Mouse (Mus musculus) liver, embryonic 14.5 days (tissue): ENCODE measurements around the gene Irf4. TPM values are rescaled to one million over a fixed set of nuclear protein-coding genes. Genes with fewer than 3 reads are reported as not detected.

Experiments used
- ATAC-seq: fragments of 200-750 bp; cut with Nextera tagmentation; 2 replicates; pipeline ENCODE4 v1.8.0; 2017; ENCODE audit warnings: moderate number of reproducible peaks, mild to moderate bottlenecking, moderate library complexity; ENCODE audit not compliant: insufficient read depth
- DNase-seq, 3 experiments: peaks; one replicate each; pipeline ENCODE4 v3.0.0-alpha.2; 2012 to 2013; ENCODE audit warnings: low read depth in 3 of 3, low spot score in 3 of 3
- H3K27ac ChIP-seq: fragments of 300-500 bp; sonication (generic); 2 replicates; pipeline ENCODE4 v1.5.1; 2014; ENCODE audit warnings: moderate library complexity, mild to moderate bottlenecking, control low read depth, inconsistent platforms
- H3K27me3 ChIP-seq: fragments of 300-500 bp; sonication (generic); 2 replicates; pipeline ENCODE4 v1.6.1; 2014; ENCODE audit warnings: mild to moderate bottlenecking, low read length, moderate library complexity; ENCODE audit not compliant: control insufficient read depth, insufficient read depth
- H3K36me3 ChIP-seq: fragments of 300-500 bp; sonication (generic); replicated peaks from 2 replicates; pipeline ENCODE4 v1.6.1; 2014; ENCODE audit warnings: low read depth; ENCODE audit not compliant: control insufficient read depth, insufficient read depth
- H3K4me1 ChIP-seq, 2 experiments: fragments of 200-500 bp in 1 of 2; fragments of 300-500 bp in 1 of 2; sonication (generic) in 1 of 2; replicated peaks; 2 replicates each; pipeline ENCODE4 v1.6.1; 2012 to 2014; ENCODE audit warnings: antibody characterized with exemption in 1 of 2, inconsistent platforms in 1 of 2, low read length in 1 of 2; ENCODE audit not compliant: control insufficient read depth in 2 of 2, insufficient read depth in 2 of 2
- H3K4me2 ChIP-seq: fragments of 300-500 bp; sonication (generic); 2 replicates; pipeline ENCODE4 v1.6.1; 2014; ENCODE audit warnings: low read depth, mild to moderate bottlenecking, control low read depth, moderate library complexity
- H3K4me3 ChIP-seq, 2 experiments: fragments of 200-500 bp in 1 of 2; fragments of 300-500 bp in 1 of 2; sonication (generic) in 1 of 2; 2 replicates each; pipeline ENCODE4 v1.5.1; 2012 to 2014; ENCODE audit warnings: low read depth in 2 of 2, low read length in 2 of 2, mild to moderate bottlenecking in 2 of 2, control low read depth in 1 of 2, inconsistent platforms in 1 of 2, moderate library complexity in 1 of 2; ENCODE audit not compliant: insufficient read depth in 1 of 2
- H3K9ac ChIP-seq: fragments of 300-500 bp; sonication (generic); replicated peaks from 2 replicates; pipeline ENCODE4 v1.6.1; 2014; ENCODE audit warnings: mild to moderate bottlenecking, control low read depth, moderate library complexity
- H3K9me3 ChIP-seq: fragments of 300-500 bp; sonication (generic); 2 replicates; pipeline ENCODE4 v1.6.1; 2016; ENCODE audit warnings: low read length, mixed read lengths; ENCODE audit not compliant: control insufficient read depth
- CTCF ChIP-seq: IDR thresholded peaks from 2 replicates; pipeline ENCODE4 v1.5.1; 2016; ENCODE audit warnings: antibody characterized with exemption, low read depth, control low read depth
- EP300 ChIP-seq: IDR thresholded peaks from 2 replicates; pipeline ENCODE4 v1.6.1; 2016; ENCODE audit warnings: antibody characterized with exemption, low read depth
- WGBS: fragments of 180-500 bp; shearing (Covaris S2); extraction: QIAGEN DNeasy Blood & Tissue Kit; methylation state at CpG from one replicate; pipeline ENCODE4 v1.1.7; 2014; ENCODE audit not compliant: insufficient replicate concordance; 5-methylcytosine and 5-hydroxymethylcytosine counted together
- polyA plus RNA-seq, 2 experiments: library from polyadenylated mRNA; depleted of rRNA in 1 of 2; stranded (reverse) in 1 of 2; unstranded in 1 of 2; fragments of >200 nt; fragmentation: Nextera tagmentation in 1 of 2; extraction: Ambion mirVana in 1 of 2; gene quantifications; 2 replicates each; pipeline versions ENCODE4 v1.2.1 to v1.2.3; 2012 to 2014

Irf4 gene
- polyA plus RNA-seq, 2 experiments = 0.08 to 0.11 TPM

GRCm38 (mm10) chr13:30761151-30761631, 12.2 kb downstream of the Irf4 start:
- no peak for ATAC-seq
- Histone ChIP-seq H3K9ac (no peak overlapping the region), H3K9me3 (no peaks in the 10 kb centered on the region), H3K27ac (no peak overlapping the region), H3K4me1 (no peaks in the 10 kb centered on the region), H3K4me3 (no peak overlapping the region), H3K36me3 (no peaks in the 10 kb centered on the region), H3K27me3 (no peaks in the 10 kb centered on the region), H3K4me2 (no peak overlapping the region)
- WGBS = 58% methylated on average over 8 of the region's 8 CpGs
- no peak for TF ChIP-seq EP300
- TF ChIP-seq CTCF = no peak
- no peak for DNase-seq

- DNase-seq (no peak), ATAC-seq (no peak)
- H3K9me3 ChIP-seq = no peaks in the 10 kb centered on the region
- no peak overlapping the region for H3K27ac ChIP-seq
- no peak overlapping the region for H3K4me2 ChIP-seq
- H3K9ac ChIP-seq = no peak overlapping the region
- no peaks in the 10 kb centered on the region for H3K27me3 ChIP-seq
- H3K4me3 ChIP-seq = no peak overlapping the region
- no peak for TF ChIP-seq EP300
- no peak for TF ChIP-seq CTCF
- 51% methylated on average over 4 of the region's 4 CpGs for WGBS
- peaks cover 0 to 5% of the 10 kb centered on the region in 2 experiments; a peak in 2 of 4 replicates for H3K4me1 ChIP-seq
- no peaks in the 10 kb centered on the region for H3K36me3 ChIP-seq
Measured at GRCm38 (mm10) chr13:30762224-30762623, 13.2 kb downstream of the Irf4 start.

GRCm38 (mm10) chr13:30764014-30764740, 15.2 kb downstream of the Irf4 start:
- WGBS = 58% methylated on average over 8 of the region's 8 CpGs
- no peaks in the 10 kb centered on the region for H3K9me3 ChIP-seq
- H3K4me3 ChIP-seq = no peak overlapping the region
- no peak overlapping the region for H3K27ac ChIP-seq
- TF ChIP-seq CTCF (no peak), EP300 (no peak)
- no peaks in the 10 kb centered on the region for H3K27me3 ChIP-seq
- no peak overlapping the region for H3K9ac ChIP-seq
- no peaks in the 10 kb centered on the region for H3K36me3 ChIP-seq
- no peak for DNase-seq
- no peak for ATAC-seq
- peaks cover 0 to 5% of the 10 kb centered on the region in 2 experiments; a peak in 2 of 4 replicates for H3K4me1 ChIP-seq
- no peak overlapping the region for H3K4me2 ChIP-seq

- WGBS = 48% methylated on average over 5 of the region's 5 CpGs
Measured at GRCm38 (mm10) chr13:30765906-30766305, 16.9 kb downstream of the Irf4 start.

GRCm38 (mm10) chr13:30766636-30767476, 17.8 kb downstream of the Irf4 start:
- no peak for TF ChIP-seq EP300
- TF ChIP-seq CTCF = no peak
- DNase-seq (no peak), ATAC-seq (no peak)
- no peaks in the 10 kb centered on the region for H3K9me3 ChIP-seq
- no peak overlapping the region for H3K27ac ChIP-seq
- no peaks in the 10 kb centered on the region for H3K36me3 ChIP-seq
- WGBS = 35% methylated on average over 5 of the region's 5 CpGs
- H3K4me2 ChIP-seq = no peak overlapping the region
- H3K9ac ChIP-seq = no peak overlapping the region
- no peak overlapping the region for H3K4me3 ChIP-seq
- H3K27me3 ChIP-seq = no peaks in the 10 kb centered on the region
- H3K4me1 ChIP-seq = peaks cover 0 to 5% of the 10 kb centered on the region in 2 experiments; a peak in 2 of 4 replicates

More at GRCm38 (mm10) chr13:30765906-30766305, 16.9 kb downstream of the Irf4 start:
- Histone ChIP-seq H3K9ac (no peak overlapping the region), H3K27ac (no peak overlapping the region), H3K4me3 (no peak overlapping the region), H3K9me3 (no peaks in the 10 kb centered on the region), H3K4me2 (no peak overlapping the region), H3K27me3 (no peaks in the 10 kb centered on the region), H3K36me3 (no peaks in the 10 kb centered on the region), H3K4me1 (peaks cover 0 to 5% of the 10 kb centered on the region in 2 experiments; a peak in 2 of 4 replicates)
- ATAC-seq (no peak), DNase-seq (no peak)
- no peak for TF ChIP-seq CTCF
